Mouse (Mus musculus) mouse trophoblast stem cell (cell line): ENCODE results near the gene Prpf18.

Source experiments
- in situ Hi-C, 2 experiments: fragments of 300-500 bp; cut with MseI, MboI; formaldehyde crosslinking; loops; 2 replicates in 1 of 2; 3 replicates in 1 of 2; pipeline ENCODE4 v1.15.1; 2025

Gene Prpf18

GRCm38 (mm10) chr2:4575163-4575562, 76.8 kb downstream of the Prpf18 start:
- in situ Hi-C loops, result no loop called here

- in situ Hi-C loops, result no loop called here
Observed at GRCm38 (mm10) chr2:4574251-4574650, 77.7 kb downstream of the Prpf18 start.

- in situ Hi-C loops, result no loop called here
Observed at GRCm38 (mm10) chr2:4573386-4573785, 78.5 kb downstream of the Prpf18 start.

- in situ Hi-C loops, result no loop called here
Observed at GRCm38 (mm10) chr2:4572498-4573263, 79.2 kb downstream of the Prpf18 start.
